Mouse (Mus musculus): ENCODE data around the gene Ptpn18. TPM values are rescaled to one million over a fixed set of nuclear protein-coding genes. Genes with fewer than 3 reads are reported as not detected.
A peak's percentile ranks its signal among the peaks of the same experiment; 100 is the strongest.

The Ptpn18 gene
- total and polyA plus RNA-seq, 3 experiments = 84.9 to 205 (median 155) TPM

DNA sequence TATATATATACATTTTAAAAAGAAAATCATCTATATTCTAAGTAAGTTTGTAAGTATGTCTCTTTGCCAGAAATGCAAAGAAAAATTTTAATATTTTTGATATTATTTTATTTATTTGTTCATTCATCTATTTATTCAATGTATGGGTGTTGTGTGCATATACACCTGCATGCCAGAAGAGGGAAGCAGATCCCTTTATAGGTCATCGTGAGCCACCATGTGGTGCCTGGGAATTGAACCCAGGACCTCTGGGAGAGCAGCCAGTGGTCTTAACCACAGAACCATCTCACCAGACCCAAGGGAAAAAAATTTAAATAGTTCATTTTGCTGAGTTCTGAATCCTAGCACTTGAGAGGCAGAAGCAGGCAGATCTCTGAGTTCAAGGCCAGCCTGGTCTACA, 58.7 kb downstream of the Ptpn18 start:
- H3K9ac ChIP-seq (ENCODE audit: insufficient read depth, low read depth) = no peak overlapping the region
- in situ Hi-C loops (cut with MboI; ENCODE audit: low pct_ligation_motif_present, low pct_unique_long_range_greater_than_20kb, low sequenced_read_pairs) (no loop called here), dilution Hi-C loops (cut with MboI; ENCODE audit: extremely low pct_ligation_motif_present, extremely low pct_unique_long_range_greater_than_20kb, low sequenced_read_pairs) (no loop called here)
- no peaks in the 10 kb centered on the region for H3K27me3 ChIP-seq (replicated peaks)
- DNase-seq (ENCODE audit: extremely low read depth) = peak; percentile 27
- peaks cover 0 to 8% of the 10 kb centered on the region in 2 experiments; a peak in 1 of 4 replicates for H3K4me1 ChIP-seq (ENCODE audit: control insufficient read depth in 1 of 2, insufficient read depth in 2 of 2)
- H3K4me2 ChIP-seq (ENCODE audit: insufficient read depth, low read depth, poor library complexity, severe bottlenecking) = no peak overlapping the region
- H3K27ac ChIP-seq (ENCODE audit: insufficient read depth, low read depth) = no peak overlapping the region
- H3K9me3 ChIP-seq (replicated peaks; ENCODE audit: low read length) = peaks cover 9% of the 10 kb centered on the region
- H3K4me3 ChIP-seq (replicated peaks in 1 of 3; ENCODE audit: low read depth in 2 of 3, low read length in 2 of 3, poor library complexity in 1 of 3) = no peak overlapping the region
- H3K79me2 ChIP-seq (replicated peaks; ENCODE audit: control insufficient read depth, extremely low read depth, insufficient read depth, poor library complexity, severe bottlenecking) = no peaks in the 10 kb centered on the region
- peak; percentile 54 for TF ChIP-seq RAD21 (IDR thresholded peaks at IDR 0.05; ENCODE audit: low read depth, low read length)
- TF ChIP-seq MAZ (IDR thresholded peaks at IDR 0.05; ENCODE audit: low read depth, low read length) = no peak
- TF ChIP-seq JUND (conservative IDR thresholded peaks at IDR 0.05; ENCODE audit: low read depth, low read length) = no peak
- TF ChIP-seq TCF12 (IDR thresholded peaks at IDR 0.05; ENCODE audit: low read depth, low read length) = no peak
- TF ChIP-seq CHD1 (IDR thresholded peaks at IDR 0.05; ENCODE audit: low read depth, low read length) = no peak
- peak in 1 of 2 experiments; percentile 58; a peak in 2 of 4 replicates for TF ChIP-seq CTCF (conservative IDR thresholded peaks at IDR 0.05 in 1 of 2, IDR thresholded peaks at IDR 0.05 in 1 of 2; ENCODE audit: low read depth in 2 of 2, low read length in 2 of 2)
- 0 out of 2 replicates have a peak, but pooled peaks have one; percentile 24 for TF ChIP-seq MYC (IDR thresholded peaks at IDR 0.05; ENCODE audit: low read depth, low read length)
- TF ChIP-seq IRF4 (IDR thresholded peaks at IDR 0.05; ENCODE audit: low read depth, low read length) = no peak
- peak; percentile 51 for TF ChIP-seq SMC3 (IDR thresholded peaks at IDR 0.05; ENCODE audit: low read depth, low read length)
- TF ChIP-seq ETS1 (conservative IDR thresholded peaks at IDR 0.05; ENCODE audit: low read depth, low read length) = no peak
- no peak for TF ChIP-seq PAX5 (IDR thresholded peaks at IDR 0.05; ENCODE audit: low read length)
- TF ChIP-seq E2F4 (IDR thresholded peaks at IDR 0.05; ENCODE audit: insufficient replicate concordance, low read depth, low read length) = no peak
- no peak for TF ChIP-seq ZNF384 (IDR thresholded peaks at IDR 0.05; ENCODE audit: low read depth, low read length)
- TF ChIP-seq ELF1 (IDR thresholded peaks at IDR 0.05; ENCODE audit: low read depth, low read length) = no peak
- no peak for TF ChIP-seq UBTF (IDR thresholded peaks at IDR 0.05; ENCODE audit: low read depth, low read length)
- H3K36me3 ChIP-seq (replicated peaks in 1 of 2; ENCODE audit: control insufficient read depth in 1 of 2, insufficient read depth in 1 of 2, low read length in 1 of 2) = no peaks in the 10 kb centered on the region

DNA sequence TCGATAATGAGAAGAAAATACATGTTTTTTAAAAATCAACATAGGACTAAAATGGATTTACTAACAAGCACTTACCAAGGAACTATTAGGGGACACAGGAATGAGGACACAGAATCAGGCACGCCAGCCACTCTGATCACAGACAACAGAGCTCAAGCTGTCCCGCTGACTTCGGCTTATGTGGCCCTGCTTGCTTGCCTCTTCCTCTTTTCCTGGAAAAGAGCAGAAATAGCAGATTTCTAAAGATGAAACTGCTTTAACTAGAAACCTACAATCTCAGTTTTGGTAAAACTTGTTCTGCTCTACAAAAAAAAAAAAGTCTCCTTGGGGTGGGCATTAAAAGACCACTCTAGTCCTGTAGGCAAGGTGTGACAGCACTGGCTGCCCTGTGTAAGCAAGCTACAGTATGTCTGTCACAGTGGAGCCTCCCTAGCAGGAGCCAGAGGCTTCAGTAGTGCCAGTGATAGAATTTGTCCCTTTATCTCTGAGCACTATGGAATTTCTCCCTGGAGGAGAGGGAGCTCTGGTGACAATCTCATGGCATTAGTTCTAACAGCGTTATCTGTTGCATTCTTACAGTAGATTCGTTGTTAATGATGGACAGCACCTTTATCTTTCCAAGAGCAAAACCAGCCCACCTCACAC, 62.8 kb downstream of the Ptpn18 start:
- H3K9ac ChIP-seq (ENCODE audit: insufficient read depth, low read depth) = no peak overlapping the region
- H3K4me1 ChIP-seq (ENCODE audit: control insufficient read depth in 1 of 2, insufficient read depth in 2 of 2) = no peaks in the 10 kb centered on the region
- DNase-seq (ENCODE audit: extremely low read depth) = no peak
- H3K4me3 ChIP-seq (replicated peaks in 1 of 3; ENCODE audit: low read depth in 2 of 3, low read length in 2 of 3, poor library complexity in 1 of 3) = no peak overlapping the region
- H3K9me3 ChIP-seq (replicated peaks; ENCODE audit: low read length) = peaks cover 5% of the 10 kb centered on the region
- in situ Hi-C loops (cut with MboI; ENCODE audit: low pct_ligation_motif_present, low pct_unique_long_range_greater_than_20kb, low sequenced_read_pairs) = no loop called here
- TF ChIP-seq IRF4 (IDR thresholded peaks at IDR 0.05; ENCODE audit: low read depth, low read length) (no peak), RCOR1 (conservative IDR thresholded peaks at IDR 0.05; ENCODE audit: low read depth, low read length) (no peak), EP300 (IDR thresholded peaks at IDR 0.05; ENCODE audit: low read length) (no peak), PAX5 (IDR thresholded peaks at IDR 0.05; ENCODE audit: low read length) (no peak), CHD2 (IDR thresholded peaks at IDR 0.05; ENCODE audit: low read length) (no peak)
- no peak overlapping the region for H3K4me2 ChIP-seq (ENCODE audit: insufficient read depth, low read depth, poor library complexity, severe bottlenecking)
- H3K27me3 ChIP-seq (replicated peaks) = no peaks in the 10 kb centered on the region
- no peak overlapping the region for H3K27ac ChIP-seq (ENCODE audit: insufficient read depth, low read depth)
- dilution Hi-C loops (cut with MboI; ENCODE audit: extremely low pct_ligation_motif_present, extremely low pct_unique_long_range_greater_than_20kb, low sequenced_read_pairs) = no loop called here
- H3K36me3 ChIP-seq (replicated peaks in 1 of 2; ENCODE audit: control insufficient read depth in 1 of 2, insufficient read depth in 1 of 2, low read length in 1 of 2) = no peaks in the 10 kb centered on the region
- no peaks in the 10 kb centered on the region for H3K79me2 ChIP-seq (replicated peaks; ENCODE audit: control insufficient read depth, extremely low read depth, insufficient read depth, poor library complexity, severe bottlenecking)

Data from CH12.LX (cell line).